Mouse (Mus musculus) CH12.LX (cell line): ENCODE measurements at regions not wholly inside any gene's neighbourhood (a gene's known extent, or its start where the extent isn't known, plus 50 kb on each side); places are given as distances from the start of the nearest gene placed in this dataset.
A peak's percentile ranks its signal among the peaks of the same experiment; 100 is the strongest.

Experiments used
- DNase-seq: peaks from one replicate; pipeline ENCODE4 v3.0.0-alpha.2; 2013; ENCODE audit errors: extremely low read depth
- H3K27ac ChIP-seq: 2 replicates; pipeline ENCODE4 v1.5.1; 2012; ENCODE audit warnings: low read depth, mild to moderate bottlenecking, control low read depth, moderate library complexity; ENCODE audit not compliant: insufficient read depth
- H3K27me3 ChIP-seq: replicated peaks from 2 replicates; pipeline ENCODE3; 2012; ENCODE audit warnings: inconsistent platforms
- H3K36me3 ChIP-seq, 2 experiments: replicated peaks in 1 of 2; 2 replicates each; pipeline versions ENCODE3 to v1.6.1; 2012; ENCODE audit warnings: inconsistent platforms in 1 of 2, low read length in 1 of 2, mild to moderate bottlenecking in 1 of 2, mixed read lengths in 1 of 2, moderate library complexity in 1 of 2; ENCODE audit not compliant: control insufficient read depth in 1 of 2, insufficient read depth in 1 of 2
- H3K4me1 ChIP-seq, 2 experiments: 2 replicates each; pipeline ENCODE4 v1.6.1; 2012; ENCODE audit warnings: inconsistent platforms in 1 of 2, moderate library complexity in 1 of 2; ENCODE audit not compliant: insufficient read depth in 2 of 2, control insufficient read depth in 1 of 2
- H3K4me2 ChIP-seq: 2 replicates; pipeline ENCODE4 v1.6.1; 2012; ENCODE audit warnings: low read depth, mild to moderate bottlenecking, control low read depth; ENCODE audit not compliant: poor library complexity, insufficient read depth, severe bottlenecking
- H3K4me3 ChIP-seq, 3 experiments: fragments of 150-350 bp in 1 of 3; sonication (generic) in 1 of 3; replicated peaks in 1 of 3; 2 replicates each; pipeline versions ENCODE3 to v1.5.1; 2011 to 2012; ENCODE audit warnings: low read depth in 2 of 3, low read length in 2 of 3, mild to moderate bottlenecking in 2 of 3, moderate library complexity in 2 of 3, control low read depth in 1 of 3, improper control_type of control experiment in 1 of 3, inconsistent platforms in 1 of 3, mixed read lengths in 1 of 3; ENCODE audit not compliant: poor library complexity in 1 of 3
- H3K79me2 ChIP-seq: replicated peaks from 2 replicates; pipeline ENCODE4 v1.6.1; 2012; ENCODE audit warnings: mild to moderate bottlenecking, moderate library complexity; ENCODE audit not compliant: control insufficient read depth, poor library complexity, insufficient read depth, severe bottlenecking; ENCODE audit errors: extremely low read depth
- H3K9ac ChIP-seq: 2 replicates; pipeline ENCODE4 v1.6.1; 2012; ENCODE audit warnings: low read depth, mild to moderate bottlenecking, control low read depth, moderate library complexity; ENCODE audit not compliant: insufficient read depth
- H3K9me3 ChIP-seq: replicated peaks from 2 replicates; pipeline ENCODE3; 2012; ENCODE audit warnings: low read length, inconsistent platforms, mixed read lengths
- BHLHE40 ChIP-seq: IDR thresholded peaks from 2 replicates; pipeline ENCODE4 v1.6.1; 2011; ENCODE audit warnings: mild to moderate bottlenecking, low read depth, low read length, improper control_type of control experiment
- CHD1 ChIP-seq: IDR thresholded peaks from 2 replicates; pipeline ENCODE4 v1.6.1; 2012; ENCODE audit warnings: low read depth, low read length, improper control_type of control experiment, inconsistent platforms
- CHD2 ChIP-seq: IDR thresholded peaks from 2 replicates; pipeline ENCODE4 v1.6.1; 2011; ENCODE audit warnings: low read length, improper control_type of control experiment
- EP300 ChIP-seq: IDR thresholded peaks from 2 replicates; pipeline ENCODE4 v1.6.1; 2011; ENCODE audit warnings: low read length, improper control_type of control experiment
- ETS1 ChIP-seq: conservative IDR thresholded peaks from 2 replicates; pipeline ENCODE4 v1.6.1; 2012; ENCODE audit warnings: low read depth, mild to moderate bottlenecking, inconsistent platforms, low read length, improper control_type of control experiment, moderate library complexity
- HCFC1 ChIP-seq: IDR thresholded peaks from 2 replicates; pipeline ENCODE4 v1.6.1; 2012; ENCODE audit warnings: low read depth, mild to moderate bottlenecking, inconsistent platforms, low read length, improper control_type of control experiment
- JUN ChIP-seq: IDR thresholded peaks from 2 replicates; pipeline ENCODE4 v1.6.1; 2011; ENCODE audit warnings: low read depth, mild to moderate bottlenecking, low read length, improper control_type of control experiment, moderate library complexity; ENCODE audit not compliant: insufficient read depth
- JUND ChIP-seq: conservative IDR thresholded peaks from 2 replicates; pipeline ENCODE4 v1.6.1; 2011; ENCODE audit warnings: low read depth, low read length, improper control_type of control experiment
- MAFK ChIP-seq: IDR thresholded peaks from 2 replicates; pipeline ENCODE4 v1.6.1; 2011; ENCODE audit warnings: low read length, improper control_type of control experiment; ENCODE audit not compliant: insufficient replicate concordance
- MXI1 ChIP-seq: IDR thresholded peaks from 2 replicates; pipeline ENCODE4 v1.6.1; 2011; ENCODE audit warnings: mild to moderate bottlenecking, low read depth, low read length, improper control_type of control experiment
- NELFE ChIP-seq: IDR thresholded peaks from 2 replicates; pipeline ENCODE4 v1.6.1; 2011; ENCODE audit warnings: low read depth, low read length, improper control_type of control experiment
- NRF1 ChIP-seq: IDR thresholded peaks from 2 replicates; pipeline ENCODE4 v1.6.1; 2014; ENCODE audit warnings: low read depth, mild to moderate bottlenecking, inconsistent platforms, low read length, improper control_type of control experiment, moderate library complexity
- PAX5 ChIP-seq: IDR thresholded peaks from 2 replicates; pipeline ENCODE4 v1.6.1; 2012; ENCODE audit warnings: low read length, inconsistent platforms, mixed read lengths
- POLR2A ChIP-seq: IDR thresholded peaks from 2 replicates; pipeline ENCODE4 v1.6.1; 2011; ENCODE audit warnings: low read depth, mild to moderate bottlenecking, improper control_type of control experiment, low read length
- RAD21 ChIP-seq: IDR thresholded peaks from 2 replicates; pipeline ENCODE4 v1.6.1; 2011; ENCODE audit warnings: low read depth, mild to moderate bottlenecking, low read length, improper control_type of control experiment, moderate library complexity
- RCOR1 ChIP-seq: conservative IDR thresholded peaks from 2 replicates; pipeline ENCODE4 v1.6.1; 2012; ENCODE audit warnings: low read depth, mild to moderate bottlenecking, inconsistent platforms, low read length, improper control_type of control experiment
- TBP ChIP-seq: conservative IDR thresholded peaks from 2 replicates; pipeline ENCODE4 v1.6.1; 2011; ENCODE audit warnings: low read depth, low read length, improper control_type of control experiment
- TCF12 ChIP-seq: IDR thresholded peaks from 2 replicates; pipeline ENCODE4 v1.6.1; 2014; ENCODE audit warnings: low read depth, mild to moderate bottlenecking, inconsistent platforms, low read length, improper control_type of control experiment
- USF1 ChIP-seq: IDR thresholded peaks from 2 replicates; pipeline ENCODE4 v1.6.1; 2014; ENCODE audit warnings: low read depth, mild to moderate bottlenecking, inconsistent platforms, low read length, improper control_type of control experiment
- ZC3H11A ChIP-seq: IDR thresholded peaks from 2 replicates; pipeline ENCODE4 v1.6.1; 2012; ENCODE audit warnings: low read depth, mild to moderate bottlenecking, inconsistent platforms, low read length, improper control_type of control experiment
- ZMIZ1 ChIP-seq: IDR thresholded peaks from 2 replicates; pipeline ENCODE4 v1.6.1; 2012; ENCODE audit warnings: low read depth, mild to moderate bottlenecking, inconsistent platforms, low read length, improper control_type of control experiment
- ZNF384 ChIP-seq: IDR thresholded peaks from 2 replicates; pipeline ENCODE4 v1.6.1; 2012; ENCODE audit warnings: low read depth, low read length, improper control_type of control experiment, inconsistent platforms
- dilution Hi-C: fragments of 300-500 bp; cut with MboI; formaldehyde crosslinking; loops from 2 replicates; pipeline ENCODE4 v1.14.3; 2020; ENCODE audit warnings: low sequenced_read_pairs; ENCODE audit not compliant: extremely low pct_unique_long_range_greater_than_20kb, extremely low pct_ligation_motif_present
- in situ Hi-C: fragments of 300-500 bp; cut with MboI; formaldehyde crosslinking; loops from 3 replicates; pipeline ENCODE4 v1.14.3; 2019; ENCODE audit warnings: low sequenced_read_pairs, low pct_ligation_motif_present, low pct_unique_long_range_greater_than_20kb, mixed read lengths

- TF ChIP-seq RAD21 = peak; percentile 100
- TF ChIP-seq NELFE = no peak
- TF ChIP-seq HCFC1 = no peak
- no peak for TF ChIP-seq BHLHE40
- TF ChIP-seq NRF1 = no peak
- TF ChIP-seq PAX5 = no peak
- no peak for TF ChIP-seq CHD2
- no peak for TF ChIP-seq MAFK
- no peak for TF ChIP-seq USF1
- TF ChIP-seq TBP = no peak
- TF ChIP-seq ETS1 = no peak
- TF ChIP-seq EP300 = no peak
- no peak for TF ChIP-seq RCOR1
- no peak for TF ChIP-seq JUN
- no peak for TF ChIP-seq POLR2A
- no peak for TF ChIP-seq ZNF384
Measured at GRCm38 (mm10) chr13:50949545-50950226, 151.0 kb upstream of the Spin1 start (continued).

- H3K4me2 ChIP-seq = no peak overlapping the region
- DNase-seq = no peak
- TF ChIP-seq TCF12 = no peak
- no peak for TF ChIP-seq USF1
- no peak for TF ChIP-seq ZNF384
- TF ChIP-seq MXI1 = no peak
- no peak for TF ChIP-seq RAD21
- TF ChIP-seq ZC3H11A = no peak
- TF ChIP-seq JUND = no peak
- no peak for TF ChIP-seq ZMIZ1
- no peak for TF ChIP-seq MAFK
- no peak for TF ChIP-seq CHD1
- TF ChIP-seq RCOR1 = no peak
- no peak for TF ChIP-seq HCFC1
- no peak overlapping the region for H3K27ac ChIP-seq
- H3K4me1 ChIP-seq = peaks cover 8 to 12% of the 10 kb centered on the region in 2 experiments
- H3K9me3 ChIP-seq = no peaks in the 10 kb centered on the region
- no peaks in the 10 kb centered on the region for H3K36me3 ChIP-seq
- H3K27me3 ChIP-seq = no peaks in the 10 kb centered on the region
- H3K4me3 ChIP-seq = no peak overlapping the region
- no peaks in the 10 kb centered on the region for H3K79me2 ChIP-seq
- no peak overlapping the region for H3K9ac ChIP-seq
- in situ Hi-C loops = loop anchor here (10.0 kb wide), 1 partner anchor 670 kb away; no protein-coding TSS in a partner anchor
- dilution Hi-C loops = no loop called here
Measured at GRCm38 (mm10) chr13:50954671-50955070, 146.0 kb upstream of the Spin1 start.
